Mouse (Mus musculus) embryonic facial prominence, embryonic 12.5 days (tissue): ENCODE measurements around the gene Gm20683. TPM values are rescaled to one million over a fixed set of nuclear protein-coding genes. Genes with fewer than 3 reads are reported as not detected.

Experiments used
- ATAC-seq: fragments of 200-750 bp; cut with Nextera tagmentation; 2 replicates; pipeline ENCODE4 v1.8.0; 2017; ENCODE audit not compliant: insufficient number of reproducible peaks, insufficient read depth, low FRiP score, low TSS enrichment
- H3K27ac ChIP-seq: fragments of 300-500 bp; sonication (generic); 2 replicates; pipeline ENCODE4 v1.5.1; 2016; ENCODE audit warnings: mild to moderate bottlenecking
- H3K27me3 ChIP-seq: fragments of 300-500 bp; sonication (generic); 2 replicates; pipeline ENCODE4 v1.6.1; 2016; ENCODE audit warnings: mild to moderate bottlenecking, moderate library complexity
- H3K36me3 ChIP-seq: fragments of 300-500 bp; sonication (generic); 2 replicates; pipeline ENCODE4 v1.6.1; 2016; ENCODE audit warnings: mild to moderate bottlenecking
- H3K4me1 ChIP-seq: fragments of 300-500 bp; sonication (generic); 2 replicates; pipeline ENCODE4 v1.6.1; 2016
- H3K4me2 ChIP-seq: fragments of 300-500 bp; sonication (generic); replicated peaks from 2 replicates; pipeline ENCODE4 v1.6.1; 2016; ENCODE audit warnings: mild to moderate bottlenecking, moderate library complexity
- H3K4me3 ChIP-seq: fragments of 300-500 bp; sonication (generic); 2 replicates; pipeline ENCODE4 v1.5.1; 2016; ENCODE audit warnings: mild to moderate bottlenecking
- H3K9ac ChIP-seq: fragments of 300-500 bp; sonication (generic); 2 replicates; pipeline ENCODE4 v1.6.1; 2016; ENCODE audit warnings: mild to moderate bottlenecking, moderate library complexity
- H3K9me3 ChIP-seq: fragments of 300-500 bp; sonication (generic); 2 replicates; pipeline ENCODE4 v1.6.1; 2016; ENCODE audit warnings: mild to moderate bottlenecking, moderate library complexity
- WGBS: fragments of 180-500 bp; shearing (Covaris S2); methylation state at CpG from one replicate; pipeline ENCODE4 v1.1.7; 2016; 5-methylcytosine and 5-hydroxymethylcytosine counted together
- polyA plus RNA-seq: library from polyadenylated mRNA; unstranded; fragments of >200 nt; fragmentation: Nextera tagmentation; extraction: Ambion mirVana; gene quantifications from 2 replicates; pipeline ENCODE4 v1.2.1, GENCODE M21; 2016

The Gm20683 gene
- polyA plus RNA-seq, 1 experiment from 2014 or later: 1.5 TPM

GRCm38 (mm10) chr17:25837533-25837932 lies 4.0 kb downstream of the Gm20683 start:
- peak overlapping the region; percentile 36; the same call in 1 of the 2 replicates for H3K4me3 ChIP-seq
- 53% methylated on average over 3 of the region's 3 CpGs for WGBS
- no peaks in the 10 kb centered on the region for H3K27me3 ChIP-seq
- no peak for ATAC-seq
- no peak overlapping the region for H3K9ac ChIP-seq
- H3K36me3 ChIP-seq: peaks cover 58% of the 10 kb centered on the region
- H3K9me3 ChIP-seq: no peaks in the 10 kb centered on the region
- peak overlapping the region; percentile 79 for H3K4me2 ChIP-seq
- no peak overlapping the region for H3K27ac ChIP-seq
- peaks cover 43% of the 10 kb centered on the region for H3K4me1 ChIP-seq

- Histone ChIP-seq H3K4me3 (peak within 1 kb of the TSS; percentile 36), H3K27ac (no peak within 1 kb of the TSS), H3K4me1 (peaks cover 43% of the 10 kb centered on the region), H3K9me3 (no peaks in the 10 kb centered on the region), H3K4me2 (peak within 1 kb of the TSS; percentile 79), H3K27me3 (no peaks in the 10 kb centered on the region), H3K36me3 (peaks cover 53% of the 10 kb centered on the region), H3K9ac (peak within 1 kb of the TSS; percentile 55)
- ATAC-seq: no peak
- WGBS: 2% methylated on average over 28 of the region's 29 CpGs
Measured at GRCm38 (mm10) chr17:25837076-25837410, 4.5 kb downstream of the Gm20683 start, which contains the start of gene Rhbdl1. Rhbdl1 (minus strand) TSS chr17:25837295.

- no peaks in the 10 kb centered on the region for H3K27me3 ChIP-seq
- H3K9me3 ChIP-seq: no peaks in the 10 kb centered on the region
- peak overlapping the region; percentile 55 for H3K9ac ChIP-seq
- H3K36me3 ChIP-seq: peaks cover 50% of the 10 kb centered on the region
- H3K27ac ChIP-seq: no peak overlapping the region
- peak overlapping the region; percentile 79 for H3K4me2 ChIP-seq
- ATAC-seq: no peak
- 21% methylated on average over 23 of the region's 23 CpGs for WGBS
- H3K4me3 ChIP-seq: peak overlapping the region; percentile 36
- peaks cover 48% of the 10 kb centered on the region for H3K4me1 ChIP-seq
Measured at GRCm38 (mm10) chr17:25836397-25837075, 5.0 kb downstream of the Gm20683 start.

- Histone ChIP-seq H3K4me2 (peak overlapping the region; percentile 79; the same call in 1 of the 2 replicates), H3K27me3 (no peaks in the 10 kb centered on the region), H3K9me3 (no peaks in the 10 kb centered on the region), H3K4me1 (peaks cover 54% of the 10 kb centered on the region), H3K9ac (0 out of 2 replicates have a peak overlapping the region, but pooled peaks have one; percentile 55), H3K27ac (no peak overlapping the region), H3K36me3 (peaks cover 50% of the 10 kb centered on the region), H3K4me3 (no peak overlapping the region)
- no peak for ATAC-seq
- 91% methylated on average over 16 of the region's 16 CpGs for WGBS
Measured at GRCm38 (mm10) chr17:25835816-25836215, 5.7 kb downstream of the Gm20683 start.

- no peak for ATAC-seq
- H3K9ac ChIP-seq: no peak overlapping the region
- no peaks in the 10 kb centered on the region for H3K9me3 ChIP-seq
- H3K4me3 ChIP-seq: no peak overlapping the region
- H3K4me2 ChIP-seq: 0 out of 2 replicates have a peak overlapping the region, but pooled peaks have one; percentile 79
- peaks cover 50% of the 10 kb centered on the region for H3K36me3 ChIP-seq
- 96% methylated on average over 7 of the region's 7 CpGs for WGBS
- H3K4me1 ChIP-seq: peaks cover 59% of the 10 kb centered on the region
- no peak overlapping the region for H3K27ac ChIP-seq
- no peaks in the 10 kb centered on the region for H3K27me3 ChIP-seq
Measured at GRCm38 (mm10) chr17:25835301-25835700, 6.3 kb downstream of the Gm20683 start.

GRCm38 (mm10) chr17:25834595-25835222 lies 6.9 kb downstream of the Gm20683 start:
- Histone ChIP-seq H3K36me3 (peaks cover 49% of the 10 kb centered on the region), H3K27ac (no peak overlapping the region)
- WGBS: 92% methylated on average over 12 of the region's 12 CpGs

GRCm38 (mm10) chr17:25833961-25834594 lies 7.5 kb downstream of the Gm20683 start:
- no peaks in the 10 kb centered on the region for H3K27me3 ChIP-seq
- H3K9ac ChIP-seq: peak overlapping the region; percentile 87
- H3K36me3 ChIP-seq: peaks cover 42% of the 10 kb centered on the region
- H3K9me3 ChIP-seq: no peaks in the 10 kb centered on the region
- peak overlapping the region; percentile 89 for H3K27ac ChIP-seq
- WGBS: 39% methylated on average over 6 of the region's 6 CpGs
- no peak for ATAC-seq
- peaks cover 69% of the 10 kb centered on the region for H3K4me1 ChIP-seq
- H3K4me3 ChIP-seq: peak overlapping the region; percentile 69
- H3K4me2 ChIP-seq: peak overlapping the region; percentile 79

More at GRCm38 (mm10) chr17:25834595-25835222, 6.9 kb downstream of the Gm20683 start:
- Histone ChIP-seq H3K9ac (peak overlapping the region; percentile 87), H3K4me2 (peak overlapping the region; percentile 79), H3K9me3 (no peaks in the 10 kb centered on the region), H3K27me3 (no peaks in the 10 kb centered on the region), H3K4me3 (peak overlapping the region; percentile 69), H3K4me1 (peaks cover 65% of the 10 kb centered on the region)
- ATAC-seq: no peak

GRCm38 (mm10) chr17:25833291-25833663 lies 8.3 kb downstream of the Gm20683 start, which contains the start of gene Stub1:
Stub1 (minus strand) TSS chr17:25833404.
- Histone ChIP-seq H3K9ac (peak within 1 kb of the TSS; percentile 87), H3K4me3 (peak within 1 kb of the TSS; percentile 69), H3K9me3 (no peaks in the 10 kb centered on the region), H3K27ac (peak within 1 kb of the TSS; percentile 89), H3K4me2 (peak within 1 kb of the TSS; percentile 79), H3K4me1 (peaks cover 72% of the 10 kb centered on the region), H3K36me3 (peaks cover 38% of the 10 kb centered on the region), H3K27me3 (no peaks in the 10 kb centered on the region)
- 0% methylated on average over 24 of the region's 24 CpGs for WGBS
- peak; percentile 24 for ATAC-seq

GRCm38 (mm10) chr17:25832436-25833290 lies 8.9 kb downstream of the Gm20683 start:
- under 1% methylated on average over 77 of the region's 77 CpGs for WGBS

GRCm38 (mm10) chr17:25831451-25832281 lies 9.9 kb downstream of the Gm20683 start:
- Histone ChIP-seq H3K4me3 (peak overlapping the region; percentile 69), H3K27me3 (no peaks in the 10 kb centered on the region), H3K36me3 (peaks cover 46% of the 10 kb centered on the region), H3K27ac (peak overlapping the region; percentile 89), H3K9me3 (no peaks in the 10 kb centered on the region), H3K4me2 (peak overlapping the region; percentile 79), H3K9ac (peak overlapping the region; percentile 87), H3K4me1 (peaks cover 68% of the 10 kb centered on the region)
- no peak for ATAC-seq
- WGBS: 62% methylated on average over 21 of the region's 21 CpGs

More at GRCm38 (mm10) chr17:25832436-25833290, 8.9 kb downstream of the Gm20683 start:
- ATAC-seq: peak; percentile 82
- peak overlapping the region; percentile 69 for H3K4me3 ChIP-seq
- no peaks in the 10 kb centered on the region for H3K27me3 ChIP-seq
- peak overlapping the region; percentile 79 for H3K4me2 ChIP-seq
- H3K9me3 ChIP-seq: no peaks in the 10 kb centered on the region
- peaks cover 76% of the 10 kb centered on the region for H3K4me1 ChIP-seq
- H3K36me3 ChIP-seq: peaks cover 38% of the 10 kb centered on the region
- peak overlapping the region; percentile 87 for H3K9ac ChIP-seq
- H3K27ac ChIP-seq: peak overlapping the region; percentile 89
